Mouse (Mus musculus): ENCODE measurements around the gene Tmtc1.

Tmtc1 gene

DNA sequence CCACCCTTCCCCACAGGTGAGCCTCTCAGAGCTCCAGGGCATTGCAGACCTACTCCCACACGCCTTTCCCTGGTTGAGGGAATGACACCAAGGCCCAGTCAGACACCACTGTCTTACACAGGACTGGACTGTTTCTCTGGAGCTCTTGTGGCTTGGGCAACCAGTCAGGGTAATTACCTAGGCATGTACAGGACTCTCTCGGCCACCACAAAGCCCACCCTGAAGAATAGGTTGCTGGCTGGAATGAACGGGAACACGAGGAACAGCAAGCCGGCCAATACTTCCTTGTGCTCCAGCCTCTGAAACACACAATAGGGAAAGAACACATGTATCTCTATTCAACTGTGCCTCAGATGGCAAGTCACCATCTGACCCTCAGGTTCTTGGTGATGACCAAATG is 138.4 kb downstream of the Tmtc1 start:
- no peak for DNase-seq

DNA sequence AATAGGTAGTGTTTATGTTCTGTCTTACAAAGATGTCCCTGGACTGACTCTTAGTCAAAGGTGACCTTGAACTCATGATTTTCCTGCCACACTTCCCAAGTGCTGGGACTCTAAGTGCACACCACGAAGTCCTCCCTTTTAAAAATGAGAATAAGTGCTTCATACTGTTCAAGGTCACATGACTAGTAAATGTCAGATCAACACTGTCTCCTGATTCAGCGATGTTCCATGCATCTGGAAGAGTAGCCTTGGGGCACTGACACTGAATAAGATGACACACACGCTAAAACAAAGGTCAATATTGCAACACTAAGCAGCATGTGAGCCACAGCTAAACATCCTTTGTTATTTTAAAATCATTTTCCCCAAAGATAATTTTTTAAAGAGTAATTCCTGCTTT is 139.0 kb downstream of the Tmtc1 start:
- DNase-seq, result no peak

DNA sequence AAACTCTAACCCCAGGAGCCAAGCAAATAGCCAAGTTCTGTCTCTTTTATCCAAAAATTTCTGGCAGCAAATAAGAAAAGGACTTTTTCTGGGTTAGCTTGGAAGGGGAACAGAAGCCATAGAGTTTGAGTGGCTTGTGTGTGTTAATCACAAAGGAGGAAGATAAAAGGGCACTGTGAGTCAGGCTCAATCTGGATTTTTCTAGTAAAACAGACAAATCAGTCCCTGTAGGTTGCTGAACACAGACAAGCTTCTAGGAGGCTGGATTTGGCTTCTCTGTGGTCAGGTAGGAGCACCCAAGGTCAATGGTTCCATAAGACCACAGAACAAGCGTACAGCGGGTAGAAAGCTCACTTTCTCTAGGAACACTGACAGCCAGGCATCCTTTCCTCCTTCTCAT is 141.9 kb downstream of the Tmtc1 start:
- DNase-seq, result no peak

DNA sequence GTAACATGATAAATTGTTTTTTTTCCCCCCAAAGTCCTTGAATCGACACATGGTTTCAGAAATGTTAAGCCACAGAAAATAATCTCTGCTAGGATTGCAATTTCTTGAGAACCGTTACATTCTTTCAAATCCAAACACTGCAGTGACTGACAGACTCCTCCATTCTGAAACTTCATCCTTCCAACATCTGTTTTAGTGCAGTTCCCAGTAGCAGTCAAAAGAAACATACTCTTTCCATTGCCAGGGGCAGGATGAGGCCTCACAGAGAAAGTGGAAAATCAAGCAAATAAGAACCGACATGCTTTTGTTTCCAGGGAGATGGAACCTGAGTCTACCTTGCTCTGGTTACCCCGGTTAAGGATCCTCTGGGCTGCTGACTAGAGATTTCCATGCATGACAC is 147.1 kb downstream of the Tmtc1 start:
- no peak for DNase-seq

DNA sequence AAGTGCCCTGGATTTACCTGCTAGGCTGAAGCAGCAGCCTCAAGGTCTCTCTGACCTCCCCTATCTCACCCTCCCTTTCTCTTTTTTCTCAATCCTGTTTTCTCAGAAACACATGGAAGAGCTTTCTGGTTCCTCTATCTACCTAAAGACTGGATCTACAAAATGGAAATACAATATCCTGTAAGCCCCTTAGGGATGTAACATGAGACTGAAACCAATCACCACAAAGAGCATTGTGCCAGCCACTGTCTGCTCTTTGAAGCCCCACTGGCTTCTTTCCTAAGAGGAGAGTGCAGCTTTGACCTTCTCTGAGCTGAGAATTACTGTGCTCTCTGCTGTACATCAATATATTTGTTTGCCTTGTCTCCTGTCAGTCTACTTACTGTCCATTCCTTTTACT is 147.8 kb downstream of the Tmtc1 start:
- no peak for DNase-seq

DNA sequence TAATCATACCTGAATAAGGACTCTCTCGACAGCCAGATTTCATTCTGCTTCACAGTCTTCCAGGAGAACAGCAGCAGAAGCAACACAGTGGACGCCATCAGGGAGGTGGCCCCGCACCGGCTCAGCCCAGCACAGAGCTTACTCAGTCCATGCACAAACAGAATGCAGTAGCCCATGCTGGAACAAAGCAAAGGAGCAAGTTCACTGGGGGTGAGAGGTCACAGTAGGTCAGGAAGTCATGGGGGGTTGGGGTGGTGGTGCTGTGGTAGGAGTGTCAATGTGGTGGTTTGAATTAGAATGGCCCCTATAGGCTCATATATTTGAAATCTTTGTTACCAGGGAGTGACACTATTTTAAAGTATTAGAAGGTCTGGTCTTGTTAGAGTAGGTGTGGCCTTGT is 149.7 kb downstream of the Tmtc1 start:
- DNase-seq, result no peak

DNA sequence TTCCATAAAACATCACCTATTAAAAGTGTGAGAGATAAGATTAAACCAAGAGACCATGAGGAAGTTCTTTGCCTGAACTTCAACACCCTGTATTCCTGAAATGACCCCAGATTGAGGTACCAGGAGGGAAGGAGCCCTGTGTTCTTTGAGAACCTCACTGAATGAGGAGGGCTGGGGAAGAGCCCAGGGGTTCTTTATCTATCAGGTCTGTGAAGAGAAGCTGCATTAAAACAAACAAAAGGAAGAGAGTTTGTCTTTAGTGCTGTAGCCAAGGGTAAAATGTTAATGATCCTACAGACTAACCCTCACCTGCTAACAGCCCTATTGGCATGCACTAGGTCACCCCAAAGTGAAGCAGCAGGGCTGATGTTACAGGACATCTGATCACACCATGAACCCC is 153.3 kb downstream of the Tmtc1 start:
- no peak for DNase-seq

DNA sequence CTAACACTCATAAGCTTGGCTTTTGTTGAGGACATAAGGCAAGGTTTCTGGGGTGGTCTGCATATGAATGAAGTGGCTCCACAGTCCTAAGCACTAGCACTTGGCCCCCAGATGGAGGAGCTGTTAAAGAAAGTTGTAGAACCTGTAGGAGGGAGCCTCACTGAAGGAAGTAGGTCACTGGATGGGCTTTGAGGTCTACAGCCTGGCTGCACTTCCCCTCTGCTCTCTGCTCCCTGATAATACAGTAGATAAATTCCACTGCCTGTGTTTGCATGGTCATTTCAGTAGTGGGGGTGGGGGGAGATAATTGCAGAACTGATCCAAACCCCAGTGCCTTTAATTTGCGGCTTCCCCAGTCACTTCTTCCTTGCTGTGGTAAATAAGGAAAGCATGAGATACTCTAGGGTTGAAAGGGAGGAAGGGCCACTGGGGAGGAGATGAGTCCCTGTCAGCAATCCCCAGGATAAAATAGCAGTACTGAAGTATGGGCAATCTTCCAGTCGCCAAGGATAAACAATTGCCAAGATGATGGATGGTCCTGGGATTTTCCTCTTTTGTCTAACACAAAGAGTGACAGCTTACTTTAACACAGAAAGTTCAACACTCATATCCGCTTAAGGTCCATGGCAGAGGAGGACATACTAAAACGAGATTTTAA is 160.8 kb downstream of the Tmtc1 start:
- peak in 1 of 2 experiments; percentile 5 for DNase-seq

DNA sequence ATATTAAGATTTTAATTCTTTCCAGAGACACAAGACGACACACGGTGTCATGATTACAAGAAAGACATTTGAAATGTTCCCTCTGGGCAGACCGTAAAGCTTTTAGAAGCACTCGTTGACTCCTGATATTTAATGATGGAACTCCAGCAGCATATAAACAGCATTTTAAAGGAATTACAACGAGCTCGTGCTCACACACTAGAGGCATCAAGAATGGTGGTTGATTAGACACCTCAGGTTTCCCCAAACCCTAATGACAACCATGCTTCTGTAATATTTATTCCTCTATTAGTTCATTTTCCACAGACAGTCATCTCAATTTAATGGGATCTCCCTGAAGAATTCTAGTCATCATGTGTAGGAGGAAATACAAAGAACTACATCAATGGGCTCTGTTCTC is 164.9 kb downstream of the Tmtc1 start:
- DNase-seq, result no peak

DNA sequence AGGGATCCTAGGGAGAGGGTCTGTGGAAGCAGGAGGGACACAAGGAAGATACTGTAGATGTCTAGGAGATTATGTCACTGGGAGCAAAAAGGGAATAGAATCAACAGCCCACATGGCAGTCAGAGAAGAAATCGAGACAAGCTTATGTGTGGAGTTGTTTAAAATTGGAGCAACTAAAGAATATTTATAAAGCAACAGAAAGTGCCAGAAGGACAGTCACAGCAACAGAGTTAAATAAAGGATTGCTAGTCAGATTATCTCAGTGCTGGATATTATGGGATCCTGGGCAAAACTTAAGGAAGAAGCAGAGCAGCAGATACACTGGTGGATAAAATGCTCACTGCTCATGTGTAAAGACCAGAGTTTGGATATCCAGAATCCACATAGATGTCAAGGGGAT is 167.8 kb downstream of the Tmtc1 start:
- DNase-seq, result no peak

DNA sequence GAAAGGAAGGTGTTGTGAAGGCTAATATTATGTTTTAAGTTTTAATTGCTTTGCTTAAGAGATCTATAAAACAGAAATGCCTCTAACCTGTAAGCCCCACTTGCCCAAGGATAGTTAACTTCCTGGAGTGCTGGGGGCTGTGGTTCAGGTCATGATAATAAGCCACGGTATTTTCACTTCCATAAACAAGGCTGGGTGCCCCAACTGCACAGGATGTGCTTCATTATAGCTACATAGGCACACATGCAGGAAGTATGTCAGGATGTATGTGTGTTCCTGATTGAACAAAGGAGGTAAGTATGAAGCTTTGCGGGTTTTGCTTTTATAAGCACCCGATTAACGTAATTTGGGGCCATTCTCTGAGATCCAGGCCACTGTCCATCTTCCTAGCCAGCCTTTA is 169.1 kb downstream of the Tmtc1 start:
- DNase-seq, result no peak

DNA sequence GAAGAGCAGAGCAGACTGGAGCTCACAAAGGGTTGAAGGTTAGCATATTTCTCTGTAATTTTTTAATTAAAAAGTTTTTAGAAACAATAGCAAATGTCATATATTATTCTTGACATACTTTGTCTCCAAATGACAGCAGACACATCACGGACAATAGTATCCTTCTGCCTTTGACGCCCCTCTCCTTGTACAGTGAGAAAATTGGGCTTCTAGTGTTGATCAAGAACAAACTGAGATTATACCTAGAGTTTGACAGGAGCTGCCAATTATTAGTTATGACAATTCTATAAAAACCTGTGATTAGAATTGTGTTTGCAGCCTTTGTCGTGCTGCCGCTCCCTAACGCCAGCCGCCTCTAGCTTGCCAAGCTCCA is 183.5 kb downstream of the Tmtc1 start:
- no peak for DNase-seq

DNA sequence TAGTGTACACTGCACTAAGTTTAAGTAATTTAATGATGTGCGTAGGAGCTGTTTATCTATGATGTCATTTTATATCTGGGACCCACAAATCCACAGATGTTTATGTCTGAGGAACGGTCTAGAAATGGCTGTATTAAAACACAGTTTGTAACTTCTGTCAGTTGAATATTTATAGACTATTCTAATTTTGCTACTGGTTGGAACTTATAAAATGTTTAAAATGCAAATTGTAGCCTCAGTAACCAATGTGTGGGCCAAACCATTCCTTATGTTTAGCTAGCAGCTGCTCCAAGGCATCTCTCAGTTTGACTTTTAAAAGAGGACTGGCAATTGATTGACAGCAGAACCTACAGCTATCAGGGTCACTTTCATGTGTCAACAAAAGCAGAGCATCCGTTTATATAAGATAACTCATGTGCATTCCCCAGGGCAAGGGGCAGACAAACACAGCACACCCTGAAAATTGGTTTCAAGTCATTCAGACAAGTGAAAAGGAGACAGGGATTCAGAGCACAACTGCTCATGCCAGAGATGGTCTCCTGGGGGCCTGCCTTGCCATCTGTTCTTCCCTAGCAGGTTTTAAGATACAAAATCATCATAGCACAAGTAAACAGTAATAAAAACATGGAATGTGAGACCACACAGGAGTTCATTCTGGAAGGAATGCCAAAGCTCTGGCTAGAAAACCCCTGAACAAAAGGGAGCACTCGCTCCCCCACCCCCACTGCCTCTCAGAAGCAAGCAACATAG is 184.0 kb downstream of the Tmtc1 start:
- peak; percentile 32 to 51 for DNase-seq

DNA sequence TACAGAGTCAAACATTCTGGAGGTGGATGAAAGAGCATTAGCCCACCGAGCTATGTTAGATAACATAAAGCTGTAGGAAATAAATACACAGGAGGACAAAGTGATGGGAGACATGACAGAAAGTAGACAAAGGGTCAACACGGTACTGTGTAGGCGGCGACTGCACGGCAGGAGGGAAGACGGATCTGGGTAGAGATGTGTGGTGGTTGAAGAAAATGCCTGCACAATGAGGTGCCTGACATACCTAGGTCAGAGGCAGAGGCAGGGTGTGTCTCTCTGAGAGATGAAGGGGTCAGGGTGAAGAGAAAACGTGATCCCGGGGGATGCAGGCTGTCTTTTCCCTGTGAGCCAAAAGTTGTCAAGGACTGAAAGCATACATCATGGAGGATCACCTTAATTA is 185.1 kb downstream of the Tmtc1 start:
- DNase-seq, result no peak

DNA sequence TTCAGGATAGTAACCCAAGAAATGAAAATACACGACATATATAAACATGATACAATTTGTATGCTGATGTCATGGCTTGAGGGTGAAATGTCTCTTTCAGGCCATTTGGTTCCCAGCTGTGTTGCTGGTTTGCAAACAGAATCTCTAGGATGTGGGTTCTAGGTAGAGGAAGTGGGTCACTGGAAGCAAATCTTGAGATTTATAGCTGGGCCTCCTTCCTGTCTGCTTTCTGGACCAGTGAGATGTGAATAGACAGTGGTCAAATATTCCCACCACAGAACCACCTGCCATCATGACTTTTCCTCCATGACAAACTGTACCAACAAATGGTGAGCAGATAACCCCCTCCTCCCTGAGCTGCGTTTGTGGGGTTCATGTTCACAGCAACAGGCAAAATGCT is 186.4 kb downstream of the Tmtc1 start:
- no peak for DNase-seq

DNA sequence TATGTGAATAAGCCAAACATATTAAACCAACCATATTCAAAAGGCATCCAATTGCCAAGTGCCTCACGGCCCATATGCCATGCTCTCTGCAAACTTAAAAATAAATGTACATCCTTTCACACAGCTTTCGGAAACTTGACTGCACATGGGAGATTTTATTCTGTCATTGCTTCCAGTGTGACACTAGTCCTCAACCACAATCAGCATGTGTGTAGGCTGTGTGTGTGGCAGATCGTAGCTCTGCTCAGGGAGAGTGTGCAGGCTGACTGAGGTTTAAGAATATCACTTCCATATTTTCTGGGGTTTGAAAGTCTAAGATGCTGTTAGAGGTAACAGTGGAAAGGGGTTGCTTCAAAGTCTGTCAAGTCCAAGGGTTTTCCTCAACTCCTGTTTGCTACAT is 188.1 kb downstream of the Tmtc1 start:
- no peak for DNase-seq

DNA sequence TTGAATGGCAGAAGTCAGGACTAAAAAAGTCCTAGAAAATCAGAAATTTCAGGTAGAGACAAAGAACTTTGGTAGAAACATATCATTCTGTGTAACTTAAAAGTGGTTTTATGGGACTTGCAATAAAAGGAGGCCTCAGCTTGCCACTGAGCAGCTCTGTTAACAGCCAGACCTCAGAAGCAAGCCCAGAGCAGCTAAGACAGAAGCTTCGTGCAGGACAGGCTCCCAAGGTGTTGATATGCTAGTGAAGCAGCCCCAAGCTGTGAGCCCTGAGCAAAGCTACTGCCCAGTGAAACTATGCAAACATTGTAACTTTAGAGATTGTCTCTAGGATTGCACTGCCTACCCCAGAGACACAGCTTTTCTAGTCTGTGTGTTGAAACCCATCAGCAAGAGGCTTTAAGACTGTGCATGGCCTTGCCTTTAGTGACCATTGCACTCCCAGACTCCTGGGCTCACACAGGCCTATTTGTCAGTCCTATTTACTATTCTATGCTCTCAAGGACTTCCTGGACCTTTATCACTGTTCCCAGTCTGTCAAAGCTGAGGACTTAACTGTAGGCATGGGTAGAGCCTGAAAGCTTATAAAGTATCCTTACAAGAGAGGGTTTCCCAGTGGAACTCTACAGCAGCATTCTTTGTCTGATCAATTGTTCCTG is 188.7 kb downstream of the Tmtc1 start:
- no peak for DNase-seq

DNA sequence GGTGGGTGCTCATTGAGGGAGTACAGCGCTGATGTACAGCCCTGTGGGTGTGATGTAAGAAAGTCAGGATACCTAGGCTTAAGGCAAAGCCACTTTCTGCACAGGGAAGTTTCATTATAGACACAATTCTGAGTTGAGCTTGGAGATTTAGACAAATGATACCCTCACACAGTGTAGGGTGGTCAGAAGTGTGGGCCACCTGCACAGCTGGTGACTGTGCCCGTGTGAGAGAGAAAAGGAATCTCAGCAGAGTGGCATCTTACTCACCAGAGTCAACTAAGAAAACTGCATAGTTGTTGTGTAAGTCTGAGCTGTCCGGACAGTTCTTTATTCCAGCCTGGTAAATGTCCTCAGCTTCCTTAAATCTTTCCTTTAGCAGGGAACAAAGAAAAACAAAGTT is 195.0 kb downstream of the Tmtc1 start:
- no peak for DNase-seq

DNA sequence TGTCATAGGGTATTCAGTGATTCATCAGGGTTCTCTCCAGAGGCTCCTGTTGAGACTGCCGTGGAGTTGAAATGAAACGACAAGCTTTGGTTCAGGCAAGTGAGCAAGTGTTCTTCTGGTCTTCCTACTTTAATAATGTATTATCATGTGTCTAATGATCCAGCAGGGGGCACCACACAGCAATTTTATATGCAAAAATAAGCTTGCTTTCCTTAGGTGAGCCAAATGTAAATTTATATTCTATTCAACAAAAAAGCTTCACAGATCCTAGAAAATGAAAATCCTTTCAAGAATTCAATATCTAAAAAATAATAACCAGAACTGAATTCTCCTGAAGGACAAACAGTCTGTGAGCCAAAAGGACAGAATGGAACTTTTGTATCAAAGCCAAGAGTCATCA is 195.6 kb downstream of the Tmtc1 start:
- DNase-seq, result peak; percentile 72 to 75

DNA sequence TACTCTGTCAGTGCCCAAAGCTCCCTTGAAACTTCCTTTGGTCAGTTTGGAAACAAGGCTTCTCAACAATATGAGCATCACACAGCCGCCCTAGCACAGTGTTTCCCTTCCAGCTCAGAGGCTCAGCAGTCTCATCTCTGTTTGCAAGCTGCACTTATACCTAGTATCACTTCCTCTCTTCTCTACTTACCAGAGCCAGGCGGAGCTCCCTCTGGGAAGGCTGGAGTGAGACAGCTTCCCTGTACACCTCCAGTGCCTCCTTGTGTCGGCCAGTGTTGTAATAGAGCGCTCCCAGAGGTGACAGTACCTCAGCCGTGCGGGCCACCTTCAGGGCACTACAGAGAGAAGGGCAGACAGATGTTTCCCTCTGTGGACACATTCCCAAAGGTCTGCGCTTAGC is 197.6 kb downstream of the Tmtc1 start:
- DNase-seq, result no peak

DNA sequence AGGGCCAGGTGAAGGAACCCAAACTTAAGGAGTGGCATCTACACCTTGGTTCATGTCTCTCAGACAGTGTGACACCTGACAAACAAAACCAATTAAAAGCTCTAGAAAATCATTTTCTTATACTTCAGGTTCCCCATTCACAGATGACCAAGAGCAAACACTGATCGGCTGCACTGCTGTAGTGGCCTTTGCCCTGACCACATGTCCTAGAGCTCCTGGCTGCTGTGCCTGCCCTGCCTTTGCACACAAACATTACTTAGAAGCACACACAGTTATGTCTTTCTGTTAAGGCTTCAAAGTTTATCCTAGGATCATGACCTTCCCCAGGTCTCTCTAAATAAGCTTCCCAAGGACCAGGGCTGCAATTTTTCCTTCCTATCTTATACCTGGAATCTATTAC is 199.4 kb downstream of the Tmtc1 start:
- DNase-seq, result no peak

DNA sequence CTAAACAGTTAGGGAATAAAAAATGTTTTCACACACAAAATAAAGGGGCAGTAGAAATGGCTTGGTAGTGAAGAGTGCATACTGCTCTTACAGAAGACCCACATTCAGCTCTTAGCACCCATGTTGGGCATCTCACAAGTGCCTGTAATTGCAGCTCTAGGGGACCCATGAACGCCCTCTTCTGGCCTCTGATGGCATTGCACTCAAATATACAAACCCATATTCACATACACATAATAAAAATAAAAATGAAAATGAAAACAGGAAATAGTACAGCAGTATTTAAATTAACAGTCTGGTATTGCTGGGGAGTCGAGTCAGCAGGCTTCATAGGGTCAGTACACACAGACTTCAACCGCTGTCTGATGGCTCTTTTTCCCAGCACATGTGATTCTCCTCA is 201.9 kb downstream of the Tmtc1 start:
- no peak for DNase-seq

DNA sequence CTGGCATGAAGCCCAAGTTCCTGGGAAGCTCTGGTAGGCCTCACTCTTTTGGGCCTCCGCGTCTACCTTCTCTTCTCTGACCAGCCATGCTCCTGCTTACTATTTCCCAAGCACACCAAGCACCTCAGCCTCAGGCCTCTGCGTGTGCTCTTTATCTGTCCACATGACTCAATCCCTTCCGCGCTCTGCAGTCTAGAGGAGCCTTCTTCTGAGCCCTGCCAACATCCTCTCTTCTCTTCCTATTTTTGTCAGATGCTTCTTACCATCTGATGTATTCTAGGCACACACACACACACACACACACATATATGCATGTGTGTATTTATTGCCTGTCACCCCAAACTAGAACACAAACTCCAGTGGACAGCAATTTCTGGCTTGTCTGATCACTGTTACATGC is 202.5 kb downstream of the Tmtc1 start:
- DNase-seq, result no peak

DNA sequence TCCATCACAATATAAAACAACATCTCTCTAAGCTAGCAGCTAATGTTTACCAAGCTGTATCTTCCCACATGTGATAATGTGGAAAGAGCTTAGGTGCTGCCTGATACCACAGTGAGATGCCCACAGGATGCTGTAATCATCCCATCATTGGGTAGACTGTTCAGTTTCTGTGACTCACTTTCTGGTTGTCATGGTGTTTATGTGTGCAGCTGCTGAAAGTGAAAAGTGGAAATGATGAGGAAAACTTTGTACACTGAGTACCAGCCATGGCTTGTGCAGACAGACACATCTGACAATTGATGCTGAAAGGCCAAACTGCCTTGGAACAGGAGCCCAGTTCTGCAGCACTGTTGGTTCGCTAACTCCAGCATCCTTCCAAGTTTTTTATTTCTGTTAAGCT is 204.9 kb downstream of the Tmtc1 start:
- DNase-seq, result no peak

DNA sequence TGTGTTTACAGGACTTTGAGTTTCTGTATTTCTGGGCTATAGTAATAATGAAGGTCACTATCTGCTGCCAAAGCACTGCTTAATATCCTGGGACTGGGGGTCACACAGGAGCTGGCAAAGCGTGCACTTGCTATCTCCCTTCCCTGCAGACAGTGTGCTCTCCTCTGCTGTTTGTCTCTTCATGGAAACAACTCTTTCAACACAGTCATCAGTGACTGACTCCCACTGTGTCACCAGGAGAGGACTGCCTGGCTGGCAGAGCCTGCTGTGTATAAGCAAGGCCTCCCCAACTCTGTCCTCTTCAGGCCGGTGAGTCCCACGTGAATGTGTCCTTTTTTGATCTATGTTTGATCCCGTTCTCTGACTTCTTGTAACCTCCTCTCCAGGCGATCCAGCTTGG is 206.7 kb downstream of the Tmtc1 start:
- DNase-seq, result no peak
